Mouse (Mus musculus): ENCODE measurements around the gene Ttc8. TPM values are rescaled to one million over a fixed set of nuclear protein-coding genes. Genes with fewer than 3 reads are reported as not detected.

Gene Ttc8
- total and polyA plus RNA-seq, 3 experiments = not detected

GRCm38 (mm10) chr12:99010044-99010443 lies 89.7 kb downstream of the Ttc8 start:
- no peaks in the 10 kb centered on the region for H3K36me3 ChIP-seq (ENCODE audit: control insufficient read depth in 1 of 2, insufficient read depth in 2 of 2, low read length in 2 of 2)
- TF ChIP-seq RCOR1 (IDR thresholded peaks at IDR 0.05; ENCODE audit: low read depth, low read length) = no peak
- TF ChIP-seq USF1 (IDR thresholded peaks at IDR 0.05; ENCODE audit: low read depth, low read length) = no peak
- TF ChIP-seq E2F4 (IDR thresholded peaks at IDR 0.05; ENCODE audit: borderline replicate concordance, low read depth, low read length) = no peak
- no peak for TF ChIP-seq UBTF (IDR thresholded peaks at IDR 0.05; ENCODE audit: borderline replicate concordance, insufficient read depth, low read depth, low read length)
- no peak for TF ChIP-seq CHD1 (IDR thresholded peaks at IDR 0.05; ENCODE audit: low read depth, low read length)
- TF ChIP-seq ZC3H11A (IDR thresholded peaks at IDR 0.05; ENCODE audit: low read depth, low read length) = no peak
- no peak for TF ChIP-seq POLR2AphosphoS5 (IDR thresholded peaks at IDR 0.05; ENCODE audit: borderline replicate concordance, low read depth, low read length)
- no peak for TF ChIP-seq MAZ (IDR thresholded peaks at IDR 0.05; ENCODE audit: low read depth, low read length)
- TF ChIP-seq ELF1 (IDR thresholded peaks at IDR 0.05; ENCODE audit: low read depth, low read length) = no peak
- TF ChIP-seq KAT2A (conservative IDR thresholded peaks at IDR 0.05; ENCODE audit: low read depth, low read length) = no peak
- no peak for TF ChIP-seq USF2 (IDR thresholded peaks at IDR 0.05; ENCODE audit: borderline replicate concordance in 1 of 2, insufficient read depth in 1 of 2, low read depth in 1 of 2, low read length in 2 of 2)
- no peak for TF ChIP-seq NELFE (IDR thresholded peaks at IDR 0.05; ENCODE audit: low read depth, low read length)
- TF ChIP-seq CHD2 (IDR thresholded peaks at IDR 0.05; ENCODE audit: low read length) = no peak
- no peak for TF ChIP-seq TAL1 (IDR thresholded peaks at IDR 0.05; ENCODE audit: low read length)
- no peak for TF ChIP-seq NRF1 (IDR thresholded peaks at IDR 0.05; ENCODE audit: insufficient read depth, low read depth, low read length, poor library complexity, severe bottlenecking)
- TF ChIP-seq SMC3 (IDR thresholded peaks at IDR 0.05; ENCODE audit: low read depth, low read length) = no peak
- no peaks in the 10 kb centered on the region for H3K9me3 ChIP-seq (replicated peaks; ENCODE audit: insufficient read depth, low read length)
- H3K4me1 ChIP-seq (ENCODE audit: control insufficient read depth in 1 of 2, insufficient read depth in 2 of 2, low read length in 2 of 2) = no peaks in the 10 kb centered on the region
- DNase-seq (ENCODE audit: low read depth, low spot score) = no peak
- no peak overlapping the region for H3K4me3 ChIP-seq (ENCODE audit: control insufficient read depth in 1 of 2, insufficient read depth in 1 of 2, low read depth in 2 of 2, low read length in 2 of 2)
- H3K27ac ChIP-seq (ENCODE audit: control insufficient read depth, low read depth, low read length) = no peak overlapping the region
- no peaks in the 10 kb centered on the region for H3K79me2 ChIP-seq (ENCODE audit: control insufficient read depth, insufficient read depth, low read length, poor library complexity)
- H3K27me3 ChIP-seq (ENCODE audit: control insufficient read depth in 1 of 2, insufficient read depth in 2 of 2, low read length in 2 of 2) = peaks cover 0 to 6% of the 10 kb centered on the region in 2 experiments; a peak in 2 of 4 replicates
- no peak overlapping the region for H3K9ac ChIP-seq (ENCODE audit: control insufficient read depth, low read depth, low read length, poor library complexity, severe bottlenecking)

- Histone ChIP-seq H3K4me1 (ENCODE audit: control insufficient read depth in 1 of 2, insufficient read depth in 2 of 2, low read length in 2 of 2) (no peaks in the 10 kb centered on the region), H3K36me3 (ENCODE audit: control insufficient read depth in 1 of 2, insufficient read depth in 2 of 2, low read length in 2 of 2) (no peaks in the 10 kb centered on the region), H3K27ac (ENCODE audit: control insufficient read depth, low read depth, low read length) (no peak overlapping the region), H3K27me3 (ENCODE audit: control insufficient read depth in 1 of 2, insufficient read depth in 2 of 2, low read length in 2 of 2) (peaks cover 0 to 6% of the 10 kb centered on the region in 2 experiments; a peak in 2 of 4 replicates), H3K4me3 (ENCODE audit: control insufficient read depth in 1 of 2, insufficient read depth in 1 of 2, low read depth in 2 of 2, low read length in 2 of 2) (no peak overlapping the region), H3K9me3 (replicated peaks; ENCODE audit: insufficient read depth, low read length) (no peaks in the 10 kb centered on the region), H3K79me2 (ENCODE audit: control insufficient read depth, insufficient read depth, low read length, poor library complexity) (no peaks in the 10 kb centered on the region), H3K9ac (ENCODE audit: control insufficient read depth, low read depth, low read length, poor library complexity, severe bottlenecking) (no peak overlapping the region)
- DNase-seq (ENCODE audit: low read depth, low spot score) = no peak
- TF ChIP-seq SMC3 (IDR thresholded peaks at IDR 0.05; ENCODE audit: low read depth, low read length) (no peak), MAX (IDR thresholded peaks at IDR 0.05; ENCODE audit: low read length) (no peak), E2F4 (IDR thresholded peaks at IDR 0.05; ENCODE audit: borderline replicate concordance, low read depth, low read length) (no peak), BHLHE40 (IDR thresholded peaks at IDR 0.05; ENCODE audit: borderline replicate concordance, low read depth, low read length) (no peak), POLR2AphosphoS5 (IDR thresholded peaks at IDR 0.05; ENCODE audit: borderline replicate concordance, low read depth, low read length) (no peak), MAFK (IDR thresholded peaks at IDR 0.05; ENCODE audit: borderline replicate concordance, low read depth, low read length) (no peak), JUND (IDR thresholded peaks at IDR 0.05; ENCODE audit: low read depth, low read length) (no peak), GABPA (IDR thresholded peaks at IDR 0.05; ENCODE audit: low read depth, low read length) (no peak), CTCF (IDR thresholded peaks at IDR 0.05 in 2 of 3, conservative IDR thresholded peaks at IDR 0.05 in 1 of 3; ENCODE audit: control insufficient read depth in 1 of 3, insufficient read depth in 1 of 3, low read depth in 2 of 3, low read length in 3 of 3, poor library complexity in 1 of 3, severe bottlenecking in 1 of 3) (no peak), GATA1 (IDR thresholded peaks at IDR 0.05; ENCODE audit: low read depth, low read length) (no peak), ZNF384 (IDR thresholded peaks at IDR 0.05; ENCODE audit: low read depth, low read length) (no peak), RCOR1 (IDR thresholded peaks at IDR 0.05; ENCODE audit: low read depth, low read length) (no peak), MYC (IDR thresholded peaks at IDR 0.05; ENCODE audit: low read depth, low read length) (no peak)
Measured at GRCm38 (mm10) chr12:99011161-99011861, 90.9 kb downstream of the Ttc8 start.

Data from MEL (cell line).